Mouse (Mus musculus): ENCODE data around the gene Cirbp. TPM values are rescaled to one million over a fixed set of nuclear protein-coding genes. Genes with fewer than 3 reads are reported as not detected.

Cirbp gene
- polyA plus RNA-seq, 1 experiment from 2014 or later: 159 TPM

DNA sequence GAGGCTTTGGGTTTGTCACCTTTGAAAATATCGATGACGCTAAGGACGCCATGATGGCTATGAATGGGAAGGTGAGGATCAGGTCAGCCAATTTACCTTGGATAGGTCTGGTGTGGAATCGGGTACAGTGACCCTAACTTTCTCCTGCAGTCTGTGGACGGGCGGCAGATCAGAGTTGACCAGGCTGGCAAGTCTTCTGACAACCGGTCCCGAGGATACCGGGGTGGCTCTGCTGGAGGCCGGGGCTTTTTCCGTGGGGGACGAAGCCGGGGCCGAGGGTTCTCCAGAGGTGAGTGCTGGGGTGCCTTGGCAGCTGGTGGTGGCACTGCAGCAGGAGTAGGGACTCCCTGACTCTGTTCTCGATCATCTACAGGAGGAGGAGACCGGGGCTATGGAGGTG lies 4.3 kb downstream of the Cirbp start:
- Histone ChIP-seq H3K4me2 (replicated peaks) (no peak overlapping the region), H3K9ac (peak overlapping the region; percentile 10; the same call in 1 of the 2 replicates), H3K4me3 (0 out of 2 replicates have a peak overlapping the region, but pooled peaks have one; percentile 2), H3K27ac (no peak overlapping the region), H3K4me1 (peaks cover 46% of the 10 kb centered on the region), H3K27me3 (no peaks in the 10 kb centered on the region), H3K9me3 (no peaks in the 10 kb centered on the region), H3K36me3 (peaks cover 27% of the 10 kb centered on the region)
- no peak for ATAC-seq (ENCODE audit: insufficient number of reproducible peaks, insufficient read depth, low FRiP score, low TSS enrichment)
- WGBS: 97% methylated on average over 16 of the region's 16 CpGs

DNA sequence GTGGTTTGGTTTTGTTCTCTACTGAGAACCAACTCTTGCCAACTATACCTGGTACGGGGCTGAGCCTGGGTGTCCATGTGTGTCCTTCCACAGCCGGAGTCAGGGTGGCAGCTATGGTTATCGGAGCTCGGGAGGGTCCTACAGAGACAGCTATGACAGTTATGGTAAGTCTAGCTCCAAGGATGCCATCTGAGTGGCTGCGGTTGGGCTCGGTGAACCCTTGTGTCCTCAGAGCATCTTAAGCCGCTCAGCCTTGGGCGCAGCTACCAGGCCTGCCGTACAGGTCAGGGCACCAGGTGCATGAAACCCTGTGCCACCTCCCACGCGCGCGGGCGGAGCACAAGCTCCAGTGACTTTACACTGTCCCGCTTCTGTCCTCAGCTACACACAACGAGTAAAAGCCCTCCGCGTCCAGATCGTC lies 4.8 kb downstream of the Cirbp start:
- Histone ChIP-seq H3K4me3 (0 out of 2 replicates have a peak overlapping the region, but pooled peaks have one; percentile 2), H3K27ac (no peak overlapping the region), H3K9ac (0 out of 2 replicates have a peak overlapping the region, but pooled peaks have one; percentile 10), H3K27me3 (no peaks in the 10 kb centered on the region), H3K36me3 (peaks cover 27% of the 10 kb centered on the region), H3K4me2 (replicated peaks) (no peak overlapping the region), H3K9me3 (no peaks in the 10 kb centered on the region), H3K4me1 (peaks cover 41% of the 10 kb centered on the region)
- ATAC-seq (ENCODE audit: insufficient number of reproducible peaks, insufficient read depth, low FRiP score, low TSS enrichment): no peak
- WGBS: 96% methylated on average over 19 of the region's 19 CpGs

DNA sequence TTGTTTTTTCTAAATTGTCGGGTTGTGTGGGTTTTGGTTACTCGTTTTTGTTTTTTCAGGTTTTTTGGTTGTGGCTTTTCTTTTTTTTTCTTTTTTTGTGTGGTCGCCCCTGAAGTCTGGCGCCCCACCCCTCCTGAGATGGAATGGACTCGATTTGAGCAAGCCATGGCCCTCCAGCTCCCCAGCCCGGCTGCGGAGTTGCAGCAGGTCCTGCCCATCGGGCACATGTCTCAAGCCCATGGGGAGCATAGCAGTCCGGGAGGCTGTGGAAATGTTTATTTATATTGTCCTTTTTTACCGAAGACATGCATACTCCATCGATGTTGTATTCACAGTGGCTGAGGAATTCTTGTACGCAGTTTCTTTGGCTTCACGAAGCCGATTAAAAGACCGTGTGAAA lies 5.5 kb downstream of the Cirbp start:
- Histone ChIP-seq H3K36me3 (peaks cover 27% of the 10 kb centered on the region), H3K4me1 (peaks cover 37% of the 10 kb centered on the region), H3K27ac (peak overlapping the region; percentile 76; the same call in 1 of the 2 replicates), H3K27me3 (no peaks in the 10 kb centered on the region), H3K9ac (0 out of 2 replicates have a peak overlapping the region, but pooled peaks have one; percentile 3), H3K9me3 (no peaks in the 10 kb centered on the region), H3K4me3 (no peak overlapping the region), H3K4me2 (replicated peaks) (no peak overlapping the region)
- WGBS: 87% methylated on average over 15 of the region's 15 CpGs
- ATAC-seq (ENCODE audit: insufficient number of reproducible peaks, insufficient read depth, low FRiP score, low TSS enrichment): no peak

DNA sequence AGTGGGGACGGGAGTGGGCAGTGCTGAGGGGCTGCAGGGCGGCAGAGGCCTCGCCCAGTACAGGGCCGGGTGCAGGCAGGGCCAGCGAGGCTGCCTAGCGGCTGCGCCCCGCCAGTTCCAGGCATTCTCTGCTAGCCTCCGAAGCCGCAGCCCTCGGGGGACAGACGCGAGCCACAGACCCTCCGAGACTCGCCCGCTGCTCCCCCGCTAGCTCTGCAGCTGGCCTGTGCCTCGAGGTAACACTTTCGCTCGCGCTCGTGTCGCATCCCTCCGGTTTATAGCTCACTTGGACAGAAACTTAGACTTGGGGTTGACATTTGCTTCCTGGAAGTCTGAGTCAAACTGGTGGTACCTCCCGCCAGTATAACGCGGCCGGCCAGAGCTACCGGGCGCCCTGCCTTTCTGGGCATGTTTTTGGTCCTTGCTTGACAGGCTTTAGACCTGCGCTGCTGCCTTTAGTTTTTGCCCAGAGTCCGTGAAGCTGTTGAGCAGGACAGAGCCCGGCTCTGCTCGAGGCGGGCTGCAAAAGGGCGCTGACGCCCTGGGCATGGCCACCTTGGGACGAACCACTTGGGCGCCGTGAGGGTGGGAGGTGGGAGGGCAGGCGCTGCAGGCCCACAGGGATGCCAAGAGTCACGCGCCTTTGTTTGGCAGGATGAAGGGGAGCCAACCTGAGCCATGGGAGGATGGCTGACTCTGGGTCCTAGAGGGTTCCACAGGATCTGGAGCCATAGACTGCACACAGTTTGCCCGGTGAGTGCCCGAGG lies 6.2 kb downstream of the Cirbp start:
- Histone ChIP-seq H3K9ac (peak overlapping the region; percentile 34; the same call in 1 of the 2 replicates), H3K36me3 (peaks cover 27% of the 10 kb centered on the region), H3K27ac (peak overlapping the region; percentile 76), H3K9me3 (no peaks in the 10 kb centered on the region), H3K27me3 (no peaks in the 10 kb centered on the region), H3K4me3 (peak overlapping the region; percentile 48; the same call in 1 of the 2 replicates), H3K4me2 (replicated peaks) (peak overlapping the region; percentile 58; the same call in 1 of the 2 replicates), H3K4me1 (peaks cover 33% of the 10 kb centered on the region)
- WGBS: 85% methylated on average over 45 of the region's 45 CpGs
- ATAC-seq (ENCODE audit: insufficient number of reproducible peaks, insufficient read depth, low FRiP score, low TSS enrichment): no peak

DNA sequence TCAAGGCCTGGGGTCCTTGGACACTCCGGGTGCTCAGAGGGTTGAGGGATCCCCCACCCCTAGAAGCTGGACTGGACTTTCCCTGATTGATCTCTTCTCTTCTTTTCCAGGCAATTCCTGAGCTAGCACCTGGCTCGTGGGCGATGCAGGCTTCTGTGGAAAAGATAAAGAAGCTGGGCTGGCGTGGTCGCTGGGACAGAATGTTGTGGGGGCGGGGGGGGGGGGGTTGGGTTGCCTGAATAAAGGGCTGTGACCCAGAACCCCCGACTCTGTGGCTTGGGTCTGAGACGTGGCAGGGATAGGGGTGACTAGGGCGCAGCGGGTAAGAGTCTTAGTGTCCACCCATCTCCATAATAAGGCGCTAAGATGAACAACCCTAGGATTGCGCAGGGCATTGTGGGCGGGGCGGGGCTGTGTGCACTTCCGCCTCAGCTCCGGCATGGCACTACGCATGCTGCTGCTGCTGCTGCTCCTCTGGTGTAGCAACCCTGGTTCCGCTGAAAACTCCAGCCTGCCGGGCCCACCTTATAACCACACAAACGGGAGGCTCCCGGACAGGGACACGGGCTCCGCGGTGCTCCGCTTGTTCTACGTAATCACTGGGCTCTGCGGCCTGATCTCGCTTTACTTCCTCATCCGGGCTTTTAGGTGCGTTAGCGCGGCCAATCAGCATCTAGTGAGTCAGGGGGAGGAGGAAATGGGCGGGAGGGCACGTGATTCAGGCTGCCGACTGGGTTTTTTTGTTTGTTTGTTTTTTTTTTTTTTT lies 6.9 kb downstream of the Cirbp start, which contains the start of gene 1600002K03Rik:
Gene 1600002K03Rik, plus strand, starts transcription at position 418 of the 766 bp plus-strand sequence.
- Histone ChIP-seq H3K4me2 (replicated peaks) (peak within 1 kb of the TSS; percentile 58), H3K9me3 (no peaks in the 10 kb centered on the region), H3K27me3 (no peaks in the 10 kb centered on the region), H3K36me3 (peaks cover 27% of the 10 kb centered on the region), H3K4me1 (peaks cover 33% of the 10 kb centered on the region), H3K9ac (peak within 1 kb of the TSS; percentile 44), H3K4me3 (peak within 1 kb of the TSS; percentile 48), H3K27ac (peak within 1 kb of the TSS; percentile 76)
- peak; percentile 43; the same call in 1 of the 2 replicates for ATAC-seq (ENCODE audit: insufficient number of reproducible peaks, insufficient read depth, low FRiP score, low TSS enrichment)
- WGBS: 8% methylated on average over 35 of the region's 35 CpGs

DNA sequence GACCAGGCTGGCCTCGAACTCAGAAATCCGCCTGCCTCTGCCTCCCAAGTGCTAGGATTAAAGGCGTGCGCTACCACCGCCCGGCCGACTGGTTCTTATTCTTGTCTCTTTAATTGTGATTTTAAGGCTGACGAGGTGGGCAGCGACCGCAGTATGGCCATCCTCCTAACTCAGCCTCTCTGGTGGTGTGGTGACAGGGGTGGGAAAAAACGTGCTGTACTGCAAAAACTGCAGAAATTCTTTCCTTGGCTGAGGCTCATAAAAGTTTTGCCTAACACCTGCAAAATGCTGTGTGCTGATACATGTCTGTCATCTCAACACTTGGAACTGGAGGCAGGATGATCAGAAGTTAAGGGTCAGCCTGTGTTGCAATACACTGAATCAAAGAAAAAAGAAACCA lies 7.6 kb downstream of the Cirbp start:
- 9% methylated on average over 11 of the region's 11 CpGs for WGBS
- Histone ChIP-seq H3K27me3 (no peaks in the 10 kb centered on the region), H3K36me3 (peaks cover 27% of the 10 kb centered on the region), H3K4me3 (peak overlapping the region; percentile 48), H3K27ac (peak overlapping the region; percentile 76; the same call in 1 of the 2 replicates), H3K4me1 (peaks cover 33% of the 10 kb centered on the region), H3K4me2 (replicated peaks) (peak overlapping the region; percentile 58), H3K9me3 (no peaks in the 10 kb centered on the region), H3K9ac (peak overlapping the region; percentile 44)
- no peak for ATAC-seq (ENCODE audit: insufficient number of reproducible peaks, insufficient read depth, low FRiP score, low TSS enrichment)

DNA sequence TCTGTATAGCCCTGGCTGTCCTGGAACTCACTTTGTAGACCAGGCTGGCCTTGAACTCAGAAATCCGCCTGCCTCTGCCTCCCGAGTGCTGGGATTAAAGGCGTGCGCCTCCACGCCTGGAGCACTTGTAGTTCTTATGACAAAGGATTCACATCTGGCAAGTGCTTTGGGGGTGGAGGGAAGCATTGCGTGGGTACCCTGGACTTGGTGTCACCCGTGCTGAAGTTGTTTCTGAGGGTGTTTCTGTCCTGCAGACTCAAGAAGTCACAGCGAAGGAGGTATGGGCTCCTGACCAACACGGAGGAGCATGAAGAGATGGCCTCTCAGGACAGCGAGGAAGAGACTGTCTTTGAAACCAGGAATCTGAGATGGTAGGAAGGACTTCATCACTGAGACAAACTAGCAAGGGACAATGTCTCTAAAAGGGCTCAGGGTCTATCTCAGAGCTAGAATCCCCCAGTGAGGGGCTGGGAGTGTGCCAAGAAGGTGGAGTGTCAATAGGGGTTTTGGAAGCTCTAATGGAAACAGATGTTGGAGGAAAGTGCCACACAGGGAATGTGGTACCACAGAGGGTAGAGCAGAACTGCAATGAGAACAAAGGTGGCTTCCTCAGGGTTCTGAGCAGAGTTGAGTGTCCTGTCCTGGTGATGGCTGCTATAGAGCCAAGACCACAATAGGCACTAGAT lies 8.3 kb downstream of the Cirbp start:
- H3K4me1 ChIP-seq: peaks cover 27% of the 10 kb centered on the region
- H3K9ac ChIP-seq: no peak overlapping the region
- no peaks in the 10 kb centered on the region for H3K27me3 ChIP-seq
- 85% methylated on average over 10 of the region's 10 CpGs for WGBS
- no peak overlapping the region for H3K27ac ChIP-seq
- H3K4me3 ChIP-seq: no peak overlapping the region
- H3K36me3 ChIP-seq: peaks cover 27% of the 10 kb centered on the region
- no peak for ATAC-seq (ENCODE audit: insufficient number of reproducible peaks, insufficient read depth, low FRiP score, low TSS enrichment)
- no peaks in the 10 kb centered on the region for H3K9me3 ChIP-seq
- H3K4me2 ChIP-seq (replicated peaks): no peak overlapping the region

DNA sequence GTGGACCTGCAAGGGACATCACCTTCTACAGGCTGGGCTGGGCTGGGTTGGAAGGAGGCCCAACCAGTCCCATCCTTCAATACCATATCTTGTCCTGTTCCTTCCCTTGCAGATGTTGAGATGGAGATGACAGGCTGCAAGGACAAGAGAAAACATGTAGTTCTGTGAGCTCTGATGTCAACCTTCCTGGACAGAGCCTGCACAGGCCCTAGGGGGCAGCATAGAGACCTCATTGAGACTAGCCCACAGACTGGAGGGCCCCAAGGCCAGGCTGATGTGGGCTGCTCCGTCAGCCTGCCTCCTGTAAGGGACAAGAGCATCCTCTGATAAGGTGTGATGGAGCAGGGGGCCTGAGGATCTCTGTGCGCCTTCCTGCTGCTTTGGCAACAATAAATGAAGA lies 8.9 kb downstream of the Cirbp start:
- Histone ChIP-seq H3K9ac (no peak overlapping the region), H3K9me3 (no peaks in the 10 kb centered on the region), H3K27me3 (no peaks in the 10 kb centered on the region), H3K36me3 (peaks cover 27% of the 10 kb centered on the region), H3K4me3 (no peak overlapping the region), H3K4me2 (replicated peaks) (no peak overlapping the region), H3K4me1 (peaks cover 24% of the 10 kb centered on the region), H3K27ac (no peak overlapping the region)
- ATAC-seq (ENCODE audit: insufficient number of reproducible peaks, insufficient read depth, low FRiP score, low TSS enrichment): no peak
- WGBS: 53% methylated on average over 2 of the region's 2 CpGs

DNA sequence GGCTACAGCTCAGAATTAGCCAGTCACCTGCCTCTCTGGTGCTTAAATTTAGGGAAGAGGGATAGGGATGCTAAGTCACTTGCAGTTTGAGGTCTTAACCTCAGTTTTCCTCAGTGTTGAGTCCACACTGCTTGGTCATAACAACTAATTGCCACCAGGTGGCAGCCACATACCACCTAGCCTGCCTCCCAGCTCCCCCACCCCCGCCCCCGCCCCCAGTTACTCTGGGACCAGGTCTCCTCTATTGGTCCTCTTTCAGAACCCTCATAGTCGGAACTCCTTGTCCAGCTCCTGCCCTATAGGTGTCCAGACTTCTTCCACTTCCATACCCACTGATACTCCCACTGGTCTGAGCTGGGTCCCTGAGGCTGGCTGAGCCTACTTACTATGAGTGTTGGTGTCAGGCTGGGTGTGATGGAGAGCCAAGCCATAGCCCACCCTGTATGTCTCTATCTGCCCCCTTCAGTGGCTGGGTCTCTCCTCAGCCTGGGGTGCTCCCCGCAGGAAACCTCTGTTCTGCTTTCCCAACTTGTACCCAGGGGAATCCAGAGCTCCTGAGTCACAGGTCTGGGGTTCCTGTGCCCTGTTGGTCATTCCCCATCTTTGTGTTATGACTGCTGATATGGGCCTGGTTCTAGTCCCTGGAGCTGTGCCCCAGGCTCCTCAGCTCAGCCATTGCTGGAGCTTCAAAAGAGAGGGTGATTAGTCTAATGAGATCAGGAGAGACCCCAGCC lies 9.9 kb downstream of the Cirbp start:
- Histone ChIP-seq H3K4me1 (peaks cover 23% of the 10 kb centered on the region), H3K9ac (0 out of 2 replicates have a peak overlapping the region, but pooled peaks have one; percentile 5), H3K27me3 (no peaks in the 10 kb centered on the region), H3K4me2 (replicated peaks) (no peak overlapping the region), H3K36me3 (peaks cover 17% of the 10 kb centered on the region), H3K9me3 (no peaks in the 10 kb centered on the region), H3K4me3 (no peak overlapping the region), H3K27ac (no peak overlapping the region)
- ATAC-seq (ENCODE audit: insufficient number of reproducible peaks, insufficient read depth, low FRiP score, low TSS enrichment): 0 out of 2 replicates have a peak, but pooled peaks have one; percentile 8
- WGBS: 21% methylated on average over 4 of the region's 4 CpGs

DNA sequence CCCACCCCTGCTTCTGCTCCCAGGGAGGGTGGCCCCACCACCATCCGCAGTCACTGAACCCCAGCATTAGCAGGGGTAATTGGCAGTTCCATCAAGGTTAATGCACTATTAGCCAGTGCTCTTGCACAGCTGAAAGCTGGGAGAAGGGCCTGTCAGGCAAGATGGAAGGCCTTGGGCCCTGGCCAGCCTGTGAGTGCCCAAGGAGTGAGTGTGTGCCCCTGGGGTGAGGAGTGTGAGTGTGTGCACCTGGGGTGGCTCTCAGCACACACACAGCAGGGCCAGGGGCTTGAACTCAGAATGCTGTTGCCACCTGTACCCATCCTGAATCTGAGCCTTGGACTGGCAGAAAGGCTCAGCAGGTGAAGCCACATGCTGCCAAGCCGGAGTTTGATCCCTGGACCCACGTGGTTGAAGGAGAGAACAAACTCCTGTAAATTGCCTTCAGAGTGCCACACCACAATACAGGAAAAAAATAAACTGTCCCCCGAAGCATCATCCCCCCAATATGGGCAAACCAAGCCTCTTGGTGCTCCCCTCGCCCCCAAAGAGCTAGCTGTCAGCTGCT lies 10.6 kb downstream of the Cirbp start:
- ATAC-seq (ENCODE audit: insufficient number of reproducible peaks, insufficient read depth, low FRiP score, low TSS enrichment): no peak
- Histone ChIP-seq H3K4me2 (replicated peaks) (no peak overlapping the region), H3K9me3 (no peaks in the 10 kb centered on the region), H3K4me1 (peaks cover 30% of the 10 kb centered on the region), H3K36me3 (peaks cover 12% of the 10 kb centered on the region), H3K9ac (0 out of 2 replicates have a peak overlapping the region, but pooled peaks have one; percentile 5), H3K4me3 (no peak overlapping the region), H3K27me3 (no peaks in the 10 kb centered on the region), H3K27ac (no peak overlapping the region)
- WGBS: 83% methylated on average over 5 of the region's 5 CpGs
